Mouse (Mus musculus) Muller cell, postnatal 12 days (primary cell): Measurements from ENCODE around the gene Rabac1.

Experiments used
- DNase-seq: peaks from one replicate; pipeline ENCODE4 v3.0.0-alpha.2; 2015; ENCODE audit errors: inconsistent ontology term

Gene Rabac1

GRCm38 (mm10) chr7:24980439-24980838 lies 7.9 kb upstream of the Rabac1 start:
- DNase-seq: no peak

DNA sequence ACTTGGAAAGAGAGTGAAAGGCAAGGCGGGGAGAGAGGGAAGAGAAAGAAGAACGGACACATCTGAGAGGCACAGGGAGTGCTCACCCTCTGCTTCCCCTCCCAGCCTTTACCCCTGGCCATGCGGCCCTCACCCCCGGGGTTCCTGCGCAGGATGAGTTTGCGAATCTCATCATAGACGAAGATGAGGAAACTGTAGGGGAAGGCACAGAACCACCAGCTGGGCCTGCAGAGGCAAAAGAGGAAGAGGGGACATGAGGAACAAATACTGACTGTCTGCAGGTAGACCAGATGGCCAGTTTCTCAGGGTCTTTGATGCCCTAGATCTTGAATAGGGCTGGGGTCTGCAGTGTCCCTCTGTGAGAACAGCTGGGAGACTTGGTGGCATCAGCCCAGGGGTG lies 6.2 kb upstream of the Rabac1 start:
- no peak for DNase-seq

GRCm38 (mm10) chr7:24974893-24975595 lies 2.5 kb upstream of the Rabac1 start:
- DNase-seq: peak; percentile 23

- no peak for DNase-seq
Observed at GRCm38 (mm10) chr7:24973902-24974301, 1.3 kb upstream of the Rabac1 start.

DNA sequence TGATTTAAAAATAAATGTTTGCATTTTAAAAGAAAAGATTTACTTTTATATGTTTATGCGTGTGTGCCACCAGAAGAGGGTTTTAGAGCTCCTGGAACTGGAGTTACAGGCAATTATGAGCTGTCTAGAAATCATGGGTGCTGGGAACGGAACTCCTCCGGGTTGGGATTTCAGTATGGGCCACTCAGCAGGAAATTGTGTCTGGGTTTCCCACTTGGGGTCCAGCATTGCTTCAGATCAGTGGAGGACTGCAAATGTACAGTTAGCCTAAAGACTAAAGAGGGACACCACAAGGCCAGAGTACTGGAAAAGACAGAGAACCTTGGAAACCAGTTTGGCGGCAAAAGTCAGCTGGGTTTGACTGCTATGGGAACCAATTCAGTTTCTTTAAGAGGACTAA lies 654 bp upstream of the Rabac1 start:
- DNase-seq: no peak

GRCm38 (mm10) chr7:24971261-24971971 lies 1.1 kb downstream of the Rabac1 start:
- DNase-seq: peak; percentile 55

DNA sequence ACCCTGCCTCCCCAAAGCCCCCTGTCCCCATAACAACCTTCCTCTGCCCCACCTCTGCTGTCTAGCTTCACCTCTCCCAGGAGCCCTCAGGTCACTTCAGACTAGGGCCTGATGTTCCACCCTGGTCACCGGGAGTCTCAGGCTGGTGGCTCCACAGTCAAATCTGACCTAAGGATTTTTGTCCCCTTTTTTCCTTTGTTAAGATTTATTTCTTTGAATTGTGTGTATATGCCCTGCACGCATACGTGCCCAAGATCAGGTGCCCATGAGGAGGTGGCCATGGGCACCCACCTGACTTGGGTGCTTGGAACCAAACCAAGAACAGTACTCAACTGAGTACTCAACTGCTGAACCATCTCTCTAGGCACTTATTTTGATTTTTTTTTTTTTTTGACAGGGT lies 2.2 kb downstream of the Rabac1 start:
- DNase-seq: no peak

- DNase-seq: no peak
Observed at GRCm38 (mm10) chr7:24969805-24970204, 2.7 kb downstream of the Rabac1 start.

DNA sequence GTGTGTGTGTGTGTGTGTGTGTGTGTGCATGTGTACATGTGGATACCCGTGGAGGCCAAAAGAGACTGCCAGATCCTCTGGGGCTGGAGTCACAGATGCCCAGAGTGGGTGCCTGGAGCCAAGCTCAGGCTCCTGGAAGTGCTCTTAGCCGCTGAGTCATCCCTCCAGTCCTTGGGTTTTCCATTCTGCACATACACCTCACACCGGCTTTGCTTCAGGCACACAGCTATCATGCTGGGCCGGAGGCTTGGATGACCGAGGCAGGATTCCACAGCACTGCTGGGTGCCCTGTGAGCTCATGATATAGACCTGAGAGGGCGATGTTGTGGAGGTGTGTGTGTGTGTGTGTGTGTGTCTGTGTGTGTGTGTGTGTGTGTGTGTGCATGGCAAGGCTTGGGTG lies 4.1 kb downstream of the Rabac1 start:
- DNase-seq: no peak

DNA sequence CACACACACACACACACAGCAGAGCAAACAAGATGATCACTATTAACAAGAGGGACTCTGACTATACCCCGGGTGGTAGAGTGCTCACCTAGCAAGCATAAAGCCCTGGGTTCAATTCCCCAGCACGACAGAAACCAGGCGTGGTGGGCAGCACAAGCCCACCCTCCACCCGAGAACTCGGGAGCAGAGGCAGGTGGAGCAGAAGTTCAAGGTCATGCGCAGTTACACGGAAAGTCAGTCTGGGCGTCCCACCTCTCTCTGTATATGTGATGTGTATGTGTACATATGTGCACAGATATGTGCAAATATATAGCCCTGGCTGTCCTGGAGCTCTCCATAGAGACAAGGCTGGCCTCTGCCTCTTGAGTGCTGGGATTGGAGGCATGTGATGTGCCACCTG lies 4.6 kb downstream of the Rabac1 start:
- no peak for DNase-seq

DNA sequence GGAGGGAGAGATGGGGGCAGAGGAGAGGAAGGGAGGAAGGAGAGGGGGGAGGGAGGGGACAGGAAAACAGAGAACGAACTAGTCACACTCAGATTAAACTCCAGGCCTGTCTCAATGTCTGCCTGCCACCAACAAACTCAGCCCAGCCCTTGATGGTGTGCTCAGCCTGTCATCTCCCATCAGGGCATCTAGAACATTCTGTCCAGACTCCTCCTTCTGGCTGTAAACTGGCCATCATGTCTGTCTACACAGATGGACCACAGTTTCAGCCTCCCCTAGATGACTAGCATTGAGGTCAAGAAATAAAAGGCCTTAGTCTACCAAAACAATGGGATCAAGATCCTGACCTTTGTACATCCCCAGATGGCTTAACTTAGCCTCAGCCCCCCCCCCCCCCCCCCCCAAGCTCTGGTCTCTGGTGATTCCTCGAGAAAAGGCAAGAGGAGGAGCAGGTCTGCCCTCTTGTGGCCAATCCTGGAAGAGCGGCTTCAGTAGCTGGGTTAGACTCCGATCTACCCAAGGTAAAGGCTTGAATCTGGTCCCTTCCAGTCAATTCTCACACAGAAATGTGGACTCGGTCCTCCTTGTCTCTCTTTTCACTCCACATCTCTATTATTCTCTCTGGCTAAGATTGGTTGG lies 7.5 kb downstream of the Rabac1 start:
- peak; percentile 37 for DNase-seq

DNA sequence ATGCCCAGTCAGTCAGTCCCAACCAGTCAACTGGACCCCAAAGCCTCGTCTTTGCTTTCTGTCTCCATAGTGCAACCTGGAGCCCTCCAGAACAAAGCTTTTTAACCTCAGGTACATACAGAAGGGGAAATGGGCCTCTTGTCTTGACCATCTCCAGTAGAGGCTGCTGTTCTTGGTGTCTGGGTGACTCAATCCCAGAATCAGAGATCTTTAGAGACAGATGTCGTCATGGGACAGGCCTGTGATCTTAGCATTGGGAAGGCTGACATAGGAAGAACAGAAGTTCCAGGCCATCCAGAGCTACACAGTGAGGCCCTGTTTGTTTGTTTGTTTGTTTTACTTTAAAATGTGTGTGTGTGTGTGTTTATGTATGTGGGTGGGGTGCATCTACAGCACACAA lies 8.3 kb downstream of the Rabac1 start:
- no peak for DNase-seq

- DNase-seq: no peak
Observed at GRCm38 (mm10) chr7:24955226-24955625, 17.3 kb downstream of the Rabac1 start.

DNA sequence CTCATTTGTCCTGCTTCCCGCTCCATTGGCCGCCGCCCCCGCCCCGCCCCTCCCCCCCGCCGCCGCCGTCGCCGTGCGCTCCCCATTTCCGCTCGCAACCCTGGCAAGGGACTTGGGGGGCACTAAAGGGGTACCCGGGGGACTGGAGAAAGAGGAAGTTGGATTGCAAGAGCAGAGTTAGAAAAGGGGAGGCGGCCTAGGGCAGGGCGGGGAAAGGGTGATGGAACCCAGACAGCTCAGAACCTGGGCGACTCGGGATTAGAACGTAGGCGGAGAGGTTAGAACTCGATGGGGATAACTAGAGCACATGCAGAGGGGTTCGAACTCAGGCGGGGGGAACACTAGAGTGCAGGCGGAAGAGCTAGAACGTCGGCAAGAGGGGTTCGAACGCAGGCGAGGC lies 18.1 kb downstream of the Rabac1 start:
- DNase-seq: no peak

DNA sequence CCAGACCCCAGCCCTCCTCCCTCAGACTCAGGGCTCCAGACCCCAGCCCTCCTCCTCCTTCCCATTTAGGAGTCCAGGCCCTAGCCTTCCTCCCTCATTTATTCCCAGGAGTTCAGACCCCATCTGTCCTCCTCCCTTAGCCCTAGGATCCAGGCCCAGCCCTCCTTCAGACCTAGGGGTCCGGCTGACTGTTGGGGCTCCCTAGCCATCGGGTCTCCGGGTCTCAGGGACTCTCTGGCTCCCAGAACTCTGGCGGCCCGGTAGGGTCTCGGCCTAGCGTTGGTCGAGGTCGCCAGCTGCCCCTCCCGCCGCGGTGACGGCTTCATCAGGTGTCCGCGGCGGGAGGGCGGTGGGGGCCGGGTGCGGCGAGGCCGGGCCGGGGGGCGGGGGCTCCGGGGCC lies 18.6 kb downstream of the Rabac1 start:
- DNase-seq: no peak

- DNase-seq: peak; percentile 62
Observed at GRCm38 (mm10) chr7:24949958-24950623, 22.5 kb downstream of the Rabac1 start.

DNA sequence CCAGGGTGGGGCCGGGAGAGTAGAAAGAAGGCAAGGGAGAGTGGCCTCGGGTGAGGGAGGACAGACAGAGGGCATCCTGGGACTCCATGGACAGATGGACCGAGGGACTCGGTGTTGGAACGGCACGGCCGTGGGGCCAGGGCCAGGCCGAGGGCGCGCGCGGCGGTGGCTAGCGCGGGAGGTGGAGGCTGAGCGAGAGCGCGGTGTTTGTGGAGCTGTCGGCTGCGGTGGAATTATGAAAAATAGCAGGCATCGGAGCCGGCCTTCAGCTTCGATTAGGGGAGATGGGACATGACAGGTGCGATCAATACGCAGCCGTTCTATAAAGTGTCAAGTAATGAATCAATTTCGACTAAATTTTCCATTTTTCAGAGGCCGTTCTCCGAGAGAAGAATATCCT lies 23.8 kb downstream of the Rabac1 start:
- no peak for DNase-seq

DNA sequence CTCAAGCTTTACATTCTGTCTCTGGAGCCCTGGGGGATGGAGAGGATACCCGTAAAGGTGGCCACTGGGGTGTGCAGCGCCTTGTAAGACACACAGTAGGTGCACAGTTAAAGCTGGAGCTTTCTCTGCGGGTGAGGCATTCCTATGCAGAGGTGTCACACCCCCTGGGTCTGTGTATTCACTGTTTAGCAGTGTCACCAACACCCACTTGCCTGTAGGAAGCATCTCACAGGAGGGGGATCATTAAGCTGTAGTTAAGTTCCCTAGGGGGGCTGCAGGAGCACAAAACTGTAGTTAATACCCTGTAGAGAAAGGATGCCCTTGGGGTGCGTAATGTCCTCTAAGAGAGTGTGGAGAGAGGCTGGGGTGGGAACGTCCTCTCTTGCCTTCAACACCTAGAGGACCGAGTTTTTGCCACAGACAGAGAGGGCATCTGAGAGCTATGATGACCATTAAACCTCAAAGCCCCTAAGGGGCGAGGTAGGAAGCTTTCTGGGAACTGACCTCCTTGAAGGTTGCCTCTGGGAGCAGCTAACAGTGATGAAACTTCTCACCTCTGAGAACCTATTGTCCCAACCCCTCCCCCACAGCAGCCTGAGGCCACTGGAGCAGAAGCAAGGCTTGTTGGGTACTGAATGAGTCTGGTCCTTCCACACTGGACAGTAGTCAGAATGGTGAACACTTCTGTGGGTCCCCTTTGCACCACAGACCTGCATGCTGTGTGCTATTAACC lies 25.1 kb downstream of the Rabac1 start:
- no peak for DNase-seq

GRCm38 (mm10) chr7:24944257-24944950 lies 28.1 kb downstream of the Rabac1 start, which contains the start of gene Gm4881:
Gene Gm4881, minus strand, starts transcription at chr7:24944494.
- no peak for DNase-seq

- DNase-seq: no peak
Observed at GRCm38 (mm10) chr7:24943641-24944040, 28.9 kb downstream of the Rabac1 start.

DNA sequence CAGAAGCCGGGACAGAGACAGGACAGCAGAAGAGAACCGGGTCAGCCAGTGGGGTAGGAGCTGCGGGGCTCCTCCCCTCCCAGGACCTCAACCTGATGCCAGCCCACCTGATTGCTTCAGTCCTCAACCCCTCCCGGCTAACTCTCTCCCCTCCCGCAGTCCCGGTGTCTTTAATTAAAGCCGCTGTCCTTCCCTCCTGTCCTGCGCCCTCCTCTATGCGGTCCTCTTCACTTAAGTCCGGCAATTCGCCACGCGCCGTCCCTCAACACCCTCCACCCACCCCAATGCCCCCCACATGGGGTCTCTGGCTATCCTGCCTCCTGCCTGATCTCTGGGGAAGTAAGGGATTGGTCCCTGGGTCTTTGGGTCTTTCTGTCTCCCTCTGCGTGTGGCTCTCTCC lies 40.9 kb downstream of the Rabac1 start:
- no peak for DNase-seq
